Mouse (Mus musculus) intestine, embryonic 14.5 days (tissue): ENCODE measurements around the gene Lrrc8c. TPM values are rescaled to one million over a fixed set of nuclear protein-coding genes. Genes with fewer than 3 reads are reported as not detected.

Experiments
- ATAC-seq: fragments of 200-750 bp; cut with Nextera tagmentation; replicated peaks from 2 replicates; pipeline ENCODE4 v1.8.0; 2017; ENCODE audit warnings: low read depth, moderate number of reproducible peaks, moderate TSS enrichment, moderate library complexity; ENCODE audit not compliant: low FRiP score, low TSS enrichment
- DNase-seq: peaks from one replicate; pipeline ENCODE4 v3.0.0-alpha.2; 2018; ENCODE audit warnings: low spot score
- H3K27ac ChIP-seq: fragments of 300-500 bp; sonication (generic); 2 replicates; pipeline ENCODE4 v1.5.1; 2014; ENCODE audit warnings: low read depth, mild to moderate bottlenecking, control low read depth
- H3K27me3 ChIP-seq: fragments of 300-500 bp; sonication (generic); replicated peaks from 2 replicates; pipeline ENCODE4 v1.6.1; 2014; ENCODE audit warnings: low read length, control low read depth; ENCODE audit not compliant: control insufficient read depth, insufficient read depth
- H3K36me3 ChIP-seq: fragments of 300-500 bp; sonication (generic); 2 replicates; pipeline ENCODE4 v1.6.1; 2014; ENCODE audit warnings: low read length, control low read depth; ENCODE audit not compliant: control insufficient read depth, insufficient read depth
- H3K4me1 ChIP-seq: fragments of 300-500 bp; sonication (generic); replicated peaks from 2 replicates; pipeline ENCODE4 v1.6.1; 2014; ENCODE audit warnings: low read length, control low read depth, mixed read lengths; ENCODE audit not compliant: control insufficient read depth, insufficient read depth
- H3K4me2 ChIP-seq: fragments of 300-500 bp; sonication (generic); 2 replicates; pipeline ENCODE4 v1.6.1; 2014; ENCODE audit warnings: low read length
- H3K4me3 ChIP-seq: fragments of 300-500 bp; sonication (generic); 2 replicates; pipeline ENCODE4 v1.5.1; 2014; ENCODE audit warnings: low read depth, low read length, control low read depth, mixed read lengths
- H3K9ac ChIP-seq: fragments of 300-500 bp; sonication (generic); 2 replicates; pipeline ENCODE4 v1.6.1; 2014; ENCODE audit warnings: mild to moderate bottlenecking, low read length
- H3K9me3 ChIP-seq: fragments of 300-500 bp; sonication (generic); 2 replicates; pipeline ENCODE4 v1.6.1; 2016; ENCODE audit warnings: low read length, control low read depth; ENCODE audit not compliant: control insufficient read depth
- WGBS: fragments of 180-500 bp; shearing (Covaris S2); extraction: QIAGEN DNeasy Blood & Tissue Kit; methylation state at CpG from one replicate; pipeline ENCODE4 v1.1.7; 2014; 5-methylcytosine and 5-hydroxymethylcytosine counted together
- polyA plus RNA-seq: library from polyadenylated mRNA; unstranded; fragments of >200 nt; fragmentation: Nextera tagmentation; extraction: Ambion mirVana; gene quantifications from 2 replicates; pipeline ENCODE4 v1.2.1, GENCODE M21; 2014

Lrrc8c gene
- polyA plus RNA-seq, 1 experiment from 2014 or later: 19.1 TPM

DNA sequence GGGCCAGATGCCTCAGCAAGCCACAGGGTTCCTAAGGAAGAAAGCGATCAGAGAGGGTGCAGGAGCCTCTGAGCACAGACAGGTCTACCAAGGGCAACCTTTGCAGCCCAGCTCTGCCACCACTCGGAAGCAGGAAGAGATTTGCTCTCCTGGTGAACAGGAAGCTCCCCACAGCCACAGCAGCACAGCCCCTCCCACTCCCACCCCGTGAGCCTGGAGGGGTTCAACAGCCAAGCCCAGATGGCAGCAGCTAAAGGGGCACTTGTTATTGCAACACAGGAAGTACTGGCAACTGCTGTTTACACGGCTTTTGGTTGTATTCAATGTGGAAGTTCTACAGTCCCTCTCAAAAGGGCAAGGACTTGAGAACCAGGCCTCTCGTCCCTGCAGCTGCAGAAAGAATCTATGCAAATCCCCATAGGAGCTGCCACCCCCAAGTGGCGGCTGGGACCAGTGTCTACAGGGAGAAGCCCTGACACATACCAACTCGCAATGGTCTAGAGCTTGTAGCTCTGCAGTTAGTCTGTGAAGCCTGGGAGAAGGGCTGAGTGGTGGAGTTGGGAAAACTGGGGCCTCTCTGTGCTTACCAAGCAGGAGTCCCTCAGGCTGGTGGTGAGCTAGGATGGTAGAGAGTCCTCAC is 129.6 kb downstream of the Lrrc8c start:
- no peaks in the 10 kb centered on the region for H3K36me3 ChIP-seq
- no peaks in the 10 kb centered on the region for H3K27me3 ChIP-seq
- peaks cover 7% of the 10 kb centered on the region; the same call in 1 of the 2 replicates for H3K4me1 ChIP-seq
- H3K4me2 ChIP-seq: no peak overlapping the region
- no peak for DNase-seq
- no peak for ATAC-seq
- peak overlapping the region; percentile 47; the same call in 1 of the 2 replicates for H3K27ac ChIP-seq
- H3K9me3 ChIP-seq: no peaks in the 10 kb centered on the region
- H3K4me3 ChIP-seq: no peak overlapping the region
- H3K9ac ChIP-seq: no peak overlapping the region
- WGBS: 39% methylated on average over 7 of the region's 7 CpGs

- ATAC-seq (peak; percentile 57; the same call in 1 of the 2 replicates), DNase-seq (no peak)
- Histone ChIP-seq H3K9ac (no peak overlapping the region), H3K9me3 (no peaks in the 10 kb centered on the region), H3K4me2 (no peak overlapping the region), H3K27me3 (no peaks in the 10 kb centered on the region), H3K4me1 (peaks cover 7% of the 10 kb centered on the region; the same call in 1 of the 2 replicates), H3K4me3 (no peak overlapping the region), H3K27ac (no peak overlapping the region), H3K36me3 (no peaks in the 10 kb centered on the region)
- 87% methylated on average over 10 of the region's 10 CpGs for WGBS
Measured at GRCm38 (mm10) chr5:105649514-105650001, 130.4 kb downstream of the Lrrc8c start.

GRCm38 (mm10) chr5:105650728-105651479 is 131.7 kb downstream of the Lrrc8c start:
- H3K27me3 ChIP-seq: no peaks in the 10 kb centered on the region
- H3K9ac ChIP-seq: no peak overlapping the region
- H3K4me2 ChIP-seq: no peak overlapping the region
- H3K4me3 ChIP-seq: no peak overlapping the region
- DNase-seq (no peak), ATAC-seq (no peak)
- no peaks in the 10 kb centered on the region for H3K36me3 ChIP-seq
- H3K4me1 ChIP-seq: peaks cover 7% of the 10 kb centered on the region; the same call in 1 of the 2 replicates
- WGBS: 78% methylated on average over 8 of the region's 8 CpGs
- H3K9me3 ChIP-seq: no peaks in the 10 kb centered on the region
- peak overlapping the region; percentile 12; the same call in 1 of the 2 replicates for H3K27ac ChIP-seq

- DNase-seq: no peak
- H3K4me2 ChIP-seq: no peak overlapping the region
Measured at GRCm38 (mm10) chr5:105651561-105651991, 132.4 kb downstream of the Lrrc8c start.

DNA sequence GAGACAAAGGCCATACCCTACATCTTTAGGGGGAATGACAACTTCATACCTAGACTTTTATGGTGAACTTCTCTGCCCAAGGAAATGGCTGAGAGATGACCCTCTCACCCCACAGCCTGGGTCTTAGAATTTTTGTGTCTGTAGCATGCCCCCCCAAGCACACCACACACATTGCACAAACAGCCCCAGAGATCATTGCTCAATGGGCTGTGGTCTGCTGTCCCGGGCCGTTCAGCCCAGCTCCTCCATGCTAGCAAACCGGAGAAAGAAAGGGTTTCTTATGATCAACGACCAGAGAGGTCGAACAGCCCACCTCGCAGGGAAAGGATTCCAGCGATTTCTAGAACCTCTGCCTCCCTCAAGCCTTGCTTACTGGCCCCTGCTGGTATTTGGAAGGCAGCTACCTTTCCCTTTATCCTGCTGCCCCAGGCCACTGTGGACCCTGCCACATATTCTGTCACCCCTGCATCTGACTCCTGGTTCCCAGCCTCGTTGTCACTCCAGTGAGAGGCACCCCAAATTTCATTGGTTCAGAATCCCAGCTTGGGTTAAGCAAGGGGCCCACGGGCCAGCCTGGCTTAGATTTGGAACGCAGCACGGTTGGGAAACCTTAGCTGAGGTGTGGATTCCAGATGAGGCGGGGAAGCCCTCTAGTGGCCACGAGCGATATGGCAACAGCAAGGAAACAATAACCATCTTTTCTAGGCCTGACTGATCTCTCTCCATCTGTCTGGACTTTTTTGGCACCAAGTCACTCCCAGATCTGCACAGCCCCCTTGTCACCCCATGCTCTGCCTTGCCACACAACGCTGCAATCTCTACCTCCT is 135.3 kb downstream of the Lrrc8c start:
- DNase-seq: peak; percentile 90
- WGBS: 26% methylated on average over 15 of the region's 15 CpGs
- no peaks in the 10 kb centered on the region for H3K27me3 ChIP-seq
- H3K9me3 ChIP-seq: no peaks in the 10 kb centered on the region
- ATAC-seq: peak; percentile 70
- no peak overlapping the region for H3K9ac ChIP-seq
- no peak overlapping the region for H3K27ac ChIP-seq
- H3K4me3 ChIP-seq: no peak overlapping the region
- 0 out of 2 replicates have a peak, but pooled peaks cover 3% of the 10 kb centered on the region for H3K4me1 ChIP-seq
- H3K36me3 ChIP-seq: no peaks in the 10 kb centered on the region
- no peak overlapping the region for H3K4me2 ChIP-seq

More at GRCm38 (mm10) chr5:105651561-105651991, 132.4 kb downstream of the Lrrc8c start:
- Histone ChIP-seq H3K9ac (no peak overlapping the region), H3K36me3 (no peaks in the 10 kb centered on the region), H3K9me3 (no peaks in the 10 kb centered on the region), H3K4me3 (no peak overlapping the region), H3K27me3 (no peaks in the 10 kb centered on the region), H3K27ac (peak overlapping the region; percentile 12; the same call in 1 of the 2 replicates), H3K4me1 (peaks cover 7% of the 10 kb centered on the region; the same call in 1 of the 2 replicates)
- no peak for ATAC-seq
- WGBS: 30% methylated on average over 11 of the region's 11 CpGs

GRCm38 (mm10) chr5:105655100-105655734 is 136.0 kb downstream of the Lrrc8c start:
- ATAC-seq (peak; percentile 44), DNase-seq (no peak)
- H3K4me1 ChIP-seq: 0 out of 2 replicates have a peak, but pooled peaks cover 3% of the 10 kb centered on the region

DNA sequence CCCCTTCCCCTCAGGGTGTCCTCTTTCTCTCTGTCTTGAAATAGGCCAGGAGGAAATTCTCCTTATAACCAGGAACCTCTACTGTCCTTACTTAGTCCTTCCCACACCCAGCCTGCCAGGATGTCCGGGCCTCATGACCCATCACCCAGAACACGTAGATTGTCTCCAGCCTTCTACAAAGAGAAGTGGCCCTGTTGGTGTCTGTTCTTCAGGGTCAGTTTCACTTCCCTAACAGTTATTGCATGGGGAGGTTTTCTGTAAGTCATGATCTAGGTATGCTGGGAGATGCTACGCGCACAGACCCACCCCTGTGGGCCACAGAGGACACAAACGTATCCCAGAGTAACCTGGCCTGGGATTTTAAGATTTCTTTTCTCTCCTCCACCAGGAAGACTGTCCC is 142.7 kb downstream of the Lrrc8c start:
- Histone ChIP-seq H3K9ac (no peak overlapping the region), H3K4me2 (no peak overlapping the region), H3K4me3 (no peak overlapping the region), H3K4me1 (no peaks in the 10 kb centered on the region), H3K27me3 (no peaks in the 10 kb centered on the region), H3K27ac (no peak overlapping the region), H3K9me3 (no peaks in the 10 kb centered on the region), H3K36me3 (no peaks in the 10 kb centered on the region)
- 89% methylated on average over 5 of the region's 5 CpGs for WGBS
- DNase-seq: no peak
- ATAC-seq: no peak

More at GRCm38 (mm10) chr5:105655100-105655734, 136.0 kb downstream of the Lrrc8c start:
- Histone ChIP-seq H3K36me3 (no peaks in the 10 kb centered on the region), H3K9me3 (no peaks in the 10 kb centered on the region), H3K27me3 (no peaks in the 10 kb centered on the region), H3K4me2 (no peak overlapping the region), H3K9ac (no peak overlapping the region), H3K4me3 (no peak overlapping the region), H3K27ac (no peak overlapping the region)
- 74% methylated on average over 12 of the region's 12 CpGs for WGBS
